Mouse (Mus musculus) midbrain, embryonic 13.5 days (tissue): ENCODE measurements around the gene Zfp64. TPM values are rescaled to one million over a fixed set of nuclear protein-coding genes. Genes with fewer than 3 reads are reported as not detected.

Source experiments
- ATAC-seq: fragments of 200-750 bp; cut with Nextera tagmentation; 2 replicates; pipeline ENCODE4 v1.8.0; 2017; ENCODE audit warnings: mild to moderate bottlenecking, moderate TSS enrichment, moderate library complexity
- H3K27ac ChIP-seq: fragments of 300-500 bp; sonication (generic); 2 replicates; pipeline ENCODE4 v1.5.1; 2015; ENCODE audit warnings: inconsistent platforms, mild to moderate bottlenecking, moderate library complexity
- H3K27me3 ChIP-seq: fragments of 300-500 bp; sonication (generic); 2 replicates; pipeline ENCODE4 v1.6.1; 2015; ENCODE audit warnings: mild to moderate bottlenecking, inconsistent platforms
- H3K36me3 ChIP-seq: fragments of 300-500 bp; sonication (generic); 2 replicates; pipeline ENCODE4 v1.6.1; 2015; ENCODE audit warnings: mild to moderate bottlenecking, inconsistent platforms
- H3K4me1 ChIP-seq: fragments of 300-500 bp; sonication (generic); replicated peaks from 2 replicates; pipeline ENCODE4 v1.6.1; 2015; ENCODE audit warnings: inconsistent platforms
- H3K4me2 ChIP-seq: fragments of 300-500 bp; sonication (generic); replicated peaks from 2 replicates; pipeline ENCODE4 v1.6.1; 2015; ENCODE audit warnings: moderate library complexity, mild to moderate bottlenecking, inconsistent platforms
- H3K4me3 ChIP-seq: fragments of 300-500 bp; sonication (generic); replicated peaks from 2 replicates; pipeline ENCODE4 v1.5.1; 2015; ENCODE audit warnings: mild to moderate bottlenecking, inconsistent platforms
- H3K9ac ChIP-seq: fragments of 300-500 bp; sonication (generic); replicated peaks from 2 replicates; pipeline ENCODE4 v1.6.1; 2015; ENCODE audit warnings: mild to moderate bottlenecking, inconsistent platforms
- H3K9me3 ChIP-seq: fragments of 300-500 bp; sonication (generic); 2 replicates; pipeline ENCODE4 v1.6.1; 2016; ENCODE audit warnings: mild to moderate bottlenecking, inconsistent platforms
- WGBS: fragments of 180-500 bp; shearing (Covaris S2); methylation state at CpG from one replicate; pipeline ENCODE4 v1.1.7; 2015; 5-methylcytosine and 5-hydroxymethylcytosine counted together
- polyA plus RNA-seq: library from polyadenylated mRNA; unstranded; fragments of >200 nt; fragmentation: Nextera tagmentation; extraction: Ambion mirVana; gene quantifications from 2 replicates; pipeline ENCODE4 v1.2.1, GENCODE M21; 2015

Zfp64 gene
- polyA plus RNA-seq, result 41.6 and 42.0 TPM in 2 replicates

- Histone ChIP-seq H3K27me3 (no peaks in the 10 kb centered on the region), H3K36me3 (peaks cover 18% of the 10 kb centered on the region), H3K4me2 (peak within 1 kb of the TSS; percentile 97), H3K4me1 (peaks cover 21% of the 10 kb centered on the region), H3K4me3 (peak within 1 kb of the TSS; percentile 88), H3K9me3 (no peaks in the 10 kb centered on the region), H3K9ac (peak within 1 kb of the TSS; percentile 89), H3K27ac (peak within 1 kb of the TSS; percentile 83)
- under 1% methylated on average over 52 of the region's 52 CpGs for WGBS
- peak; percentile 93 for ATAC-seq
These were observed at the start of gene Zfp64 for GRCm38 (mm10) chr2:168954835-168955716. Zfp64 (minus strand) TSS chr2:168955587.

GRCm38 (mm10) chr2:168992642-168993420 is 37.4 kb upstream of the Zfp64 start:
- peaks cover 5% of the 10 kb centered on the region for H3K4me1 ChIP-seq
- ATAC-seq, result no peak
- WGBS, result 73% methylated on average over 22 of the region's 22 CpGs

DNA sequence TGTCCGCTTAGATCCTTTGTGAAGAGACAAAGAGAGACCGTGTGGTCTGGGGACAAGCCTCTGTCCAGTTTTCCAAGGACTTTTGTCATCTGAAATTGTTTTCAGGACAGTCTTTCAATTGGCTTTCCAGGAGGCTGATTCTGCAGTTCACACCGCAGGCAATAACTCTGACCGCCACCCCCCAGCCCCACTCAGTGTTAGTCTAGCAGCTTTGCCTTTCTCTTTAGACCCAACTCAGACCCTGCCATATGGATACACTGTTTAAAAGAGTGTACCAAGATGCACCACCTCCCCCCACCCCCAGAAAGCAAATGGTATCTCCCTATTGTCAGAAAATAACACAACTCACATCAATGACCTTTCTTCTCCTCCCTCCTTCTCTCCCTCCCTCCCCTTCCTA is 35.6 kb upstream of the Zfp64 start:
- H3K9me3 ChIP-seq, result no peaks in the 10 kb centered on the region
- no peaks in the 10 kb centered on the region for H3K36me3 ChIP-seq
- WGBS, result 48% methylated on average over 4 of the region's 4 CpGs
- no peak overlapping the region for H3K9ac ChIP-seq
- no peak overlapping the region for H3K4me3 ChIP-seq
- no peak overlapping the region; the same call in 1 of the 2 replicates for H3K4me2 ChIP-seq
- 0 out of 2 replicates have a peak, but pooled peaks have one; percentile 61 for ATAC-seq
- peaks cover 5% of the 10 kb centered on the region for H3K4me1 ChIP-seq
- H3K27me3 ChIP-seq, result no peaks in the 10 kb centered on the region
- peak overlapping the region; percentile 51; the same call in 1 of the 2 replicates for H3K27ac ChIP-seq

More at GRCm38 (mm10) chr2:168992642-168993420, 37.4 kb upstream of the Zfp64 start:
- H3K27ac ChIP-seq, result no peak overlapping the region
- no peaks in the 10 kb centered on the region for H3K9me3 ChIP-seq
- no peak overlapping the region for H3K4me2 ChIP-seq
- no peaks in the 10 kb centered on the region for H3K36me3 ChIP-seq
- H3K27me3 ChIP-seq, result no peaks in the 10 kb centered on the region
- H3K4me3 ChIP-seq, result no peak overlapping the region
- no peak overlapping the region for H3K9ac ChIP-seq

DNA sequence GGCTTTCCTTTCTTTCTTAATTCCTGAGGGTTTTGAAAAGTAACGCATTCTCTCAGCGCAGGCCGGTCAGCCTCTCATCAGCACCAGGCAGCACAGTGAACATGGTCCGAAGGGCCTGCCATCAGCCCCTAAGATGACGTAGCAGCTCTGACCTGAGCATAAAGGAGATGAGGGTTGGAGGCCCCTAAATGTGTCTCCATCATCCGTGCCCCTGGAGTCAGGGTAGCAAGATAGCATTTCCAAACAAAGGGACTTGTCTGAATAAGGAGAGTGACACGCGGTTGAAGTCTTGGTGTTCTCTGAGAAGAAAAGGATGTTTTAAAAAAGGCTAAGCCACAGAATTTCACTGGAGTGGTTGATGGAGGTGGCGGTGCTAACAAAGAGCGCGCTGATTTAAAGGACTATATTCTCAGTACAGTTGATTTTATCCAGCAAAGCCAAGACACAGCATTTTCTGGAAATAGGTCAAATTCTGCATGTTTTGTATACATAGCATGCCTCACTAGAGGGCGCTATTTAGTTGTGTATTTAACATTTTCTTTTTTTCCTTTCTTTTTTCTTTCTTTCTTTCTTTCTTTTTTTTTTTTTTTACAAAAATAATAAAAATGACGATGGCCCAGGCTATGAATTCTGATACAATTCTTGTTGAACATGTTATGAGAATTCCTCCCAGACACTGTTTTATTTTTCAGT is 34.8 kb upstream of the Zfp64 start:
- no peak overlapping the region for H3K4me2 ChIP-seq
- no peaks in the 10 kb centered on the region for H3K9me3 ChIP-seq
- 56% methylated on average over 13 of the region's 13 CpGs for WGBS
- H3K4me3 ChIP-seq, result no peak overlapping the region
- H3K4me1 ChIP-seq, result peaks cover 5% of the 10 kb centered on the region
- no peak for ATAC-seq
- no peaks in the 10 kb centered on the region for H3K27me3 ChIP-seq
- H3K36me3 ChIP-seq, result no peaks in the 10 kb centered on the region
- peak overlapping the region; percentile 56 for H3K27ac ChIP-seq
- H3K9ac ChIP-seq, result 0 out of 2 replicates have a peak overlapping the region, but pooled peaks have one; percentile 28

DNA sequence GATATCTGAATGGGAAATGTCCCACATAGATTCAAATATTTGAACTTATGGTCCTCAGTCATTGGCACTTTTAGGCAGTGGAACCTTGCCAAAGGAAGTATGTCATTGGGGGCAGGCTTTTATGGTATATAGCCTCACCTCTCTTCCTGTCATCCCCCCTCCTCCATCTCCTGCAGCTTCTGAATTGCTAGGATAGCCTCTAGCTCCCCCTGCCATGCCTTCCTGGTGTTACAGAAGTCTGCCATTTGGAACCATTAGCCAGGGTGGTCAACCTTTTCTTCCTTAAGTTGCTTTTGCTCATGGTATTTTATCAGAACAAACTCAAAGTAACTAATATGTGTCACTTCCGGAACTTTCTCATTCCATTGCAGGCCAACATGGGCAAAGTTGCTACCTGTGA is 32.7 kb upstream of the Zfp64 start:
- H3K27ac ChIP-seq, result no peak overlapping the region
- WGBS, result 95% methylated on average over 1 of the region's 1 CpGs
- no peak overlapping the region for H3K4me3 ChIP-seq
- H3K9ac ChIP-seq, result no peak overlapping the region
- H3K9me3 ChIP-seq, result no peaks in the 10 kb centered on the region
- no peak overlapping the region for H3K4me2 ChIP-seq
- H3K36me3 ChIP-seq, result no peaks in the 10 kb centered on the region
- no peaks in the 10 kb centered on the region for H3K27me3 ChIP-seq
- ATAC-seq, result no peak
- H3K4me1 ChIP-seq, result peaks cover 5% of the 10 kb centered on the region

GRCm38 (mm10) chr2:168987421-168987820 is 32.0 kb upstream of the Zfp64 start:
- 82% methylated on average over 13 of the region's 13 CpGs for WGBS
- Histone ChIP-seq H3K4me3 (no peak overlapping the region), H3K27me3 (no peaks in the 10 kb centered on the region), H3K9ac (no peak overlapping the region), H3K27ac (no peak overlapping the region), H3K9me3 (no peaks in the 10 kb centered on the region), H3K36me3 (no peaks in the 10 kb centered on the region), H3K4me1 (peaks cover 5% of the 10 kb centered on the region), H3K4me2 (no peak overlapping the region)
- no peak for ATAC-seq

DNA sequence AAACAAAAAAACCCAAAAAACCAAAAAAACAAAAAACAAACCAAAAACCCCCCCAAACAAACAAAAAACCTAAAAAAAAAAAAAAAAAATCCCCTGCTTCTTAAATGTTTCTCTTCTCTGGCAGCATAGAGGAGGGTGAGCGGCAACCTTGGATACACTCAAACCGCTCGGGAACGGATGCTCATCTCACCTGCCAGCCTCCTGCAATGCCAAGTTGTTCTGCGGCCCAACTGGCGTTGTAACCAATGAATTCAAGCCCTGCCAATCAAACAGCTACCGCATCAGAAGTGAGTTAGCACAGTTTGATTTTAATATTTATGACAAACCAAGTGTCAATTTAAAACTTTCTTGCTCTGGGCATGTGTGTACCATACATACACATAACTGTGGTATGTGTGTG is 26.6 kb upstream of the Zfp64 start:
- ATAC-seq, result no peak
- H3K4me2 ChIP-seq, result no peak overlapping the region
- 96% methylated on average over 7 of the region's 7 CpGs for WGBS
- H3K4me1 ChIP-seq, result no peaks in the 10 kb centered on the region
- no peaks in the 10 kb centered on the region for H3K36me3 ChIP-seq
- no peaks in the 10 kb centered on the region for H3K27me3 ChIP-seq
- no peak overlapping the region for H3K4me3 ChIP-seq
- no peak overlapping the region for H3K9ac ChIP-seq
- H3K9me3 ChIP-seq, result no peaks in the 10 kb centered on the region
- H3K27ac ChIP-seq, result no peak overlapping the region

GRCm38 (mm10) chr2:168981448-168981847 is 26.1 kb upstream of the Zfp64 start:
- ATAC-seq, result no peak
- H3K9ac ChIP-seq, result no peak overlapping the region
- H3K27ac ChIP-seq, result no peak overlapping the region
- no peak overlapping the region for H3K4me2 ChIP-seq
- 0 out of 2 replicates have a peak overlapping the region, but pooled peaks have one; percentile 12 for H3K4me3 ChIP-seq
- H3K27me3 ChIP-seq, result no peaks in the 10 kb centered on the region
- H3K36me3 ChIP-seq, result no peaks in the 10 kb centered on the region
- H3K4me1 ChIP-seq, result no peaks in the 10 kb centered on the region
- no peaks in the 10 kb centered on the region for H3K9me3 ChIP-seq
- WGBS, result 71% methylated on average over 12 of the region's 12 CpGs

GRCm38 (mm10) chr2:168980859-168981258 is 25.5 kb upstream of the Zfp64 start:
- H3K27ac ChIP-seq, result no peak overlapping the region
- no peaks in the 10 kb centered on the region for H3K9me3 ChIP-seq
- 56% methylated on average over 6 of the region's 6 CpGs for WGBS
- no peak overlapping the region for H3K4me2 ChIP-seq
- no peaks in the 10 kb centered on the region for H3K36me3 ChIP-seq
- H3K4me1 ChIP-seq, result no peaks in the 10 kb centered on the region
- H3K4me3 ChIP-seq, result peak overlapping the region; percentile 12; the same call in 1 of the 2 replicates
- ATAC-seq, result peak; percentile 90
- H3K27me3 ChIP-seq, result no peaks in the 10 kb centered on the region
- H3K9ac ChIP-seq, result no peak overlapping the region

- no peak overlapping the region for H3K9ac ChIP-seq
- H3K27ac ChIP-seq, result no peak overlapping the region
- 42% methylated on average over 11 of the region's 11 CpGs for WGBS
- H3K4me1 ChIP-seq, result no peaks in the 10 kb centered on the region
- H3K4me2 ChIP-seq, result no peak overlapping the region
- ATAC-seq, result no peak
- H3K4me3 ChIP-seq, result no peak overlapping the region
- H3K27me3 ChIP-seq, result no peaks in the 10 kb centered on the region
- no peaks in the 10 kb centered on the region for H3K9me3 ChIP-seq
- H3K36me3 ChIP-seq, result no peaks in the 10 kb centered on the region
These were observed 24.4 kb upstream of the Zfp64 start for GRCm38 (mm10) chr2:168979742-168980141.

DNA sequence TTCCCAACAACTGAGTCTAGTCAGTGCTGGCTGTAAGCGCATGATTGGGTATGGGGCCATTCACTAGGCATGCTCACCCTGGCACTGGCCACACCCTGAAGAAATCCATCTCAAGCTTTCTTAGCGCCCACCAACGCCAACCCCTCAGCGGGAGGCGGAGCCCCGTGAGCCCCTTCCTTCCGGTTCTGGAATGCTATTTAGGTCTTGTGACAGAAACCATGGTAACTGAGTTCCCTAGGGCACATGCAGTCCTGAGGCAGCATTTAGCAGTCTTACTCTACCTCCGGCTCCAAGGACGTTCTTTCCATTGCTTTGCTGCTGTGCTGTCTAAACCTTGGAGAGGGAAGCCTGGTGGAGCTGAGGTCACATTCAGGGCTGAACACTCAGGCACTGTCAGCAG is 22.6 kb upstream of the Zfp64 start:
- Histone ChIP-seq H3K9me3 (no peaks in the 10 kb centered on the region), H3K9ac (no peak overlapping the region), H3K4me1 (no peaks in the 10 kb centered on the region), H3K27me3 (no peaks in the 10 kb centered on the region), H3K36me3 (no peaks in the 10 kb centered on the region), H3K27ac (no peak overlapping the region), H3K4me2 (no peak overlapping the region), H3K4me3 (no peak overlapping the region)
- WGBS, result 53% methylated on average over 9 of the region's 9 CpGs
- no peak for ATAC-seq
